Mouse (Mus musculus) lung, postnatal 25 days (tissue): ENCODE data around the gene Ntsr1.

Source experiments
- DNase-seq: peaks from one replicate; pipeline ENCODE4 v3.0.0; 2022; ENCODE audit warnings: low spot score

Ntsr1 gene

DNA sequence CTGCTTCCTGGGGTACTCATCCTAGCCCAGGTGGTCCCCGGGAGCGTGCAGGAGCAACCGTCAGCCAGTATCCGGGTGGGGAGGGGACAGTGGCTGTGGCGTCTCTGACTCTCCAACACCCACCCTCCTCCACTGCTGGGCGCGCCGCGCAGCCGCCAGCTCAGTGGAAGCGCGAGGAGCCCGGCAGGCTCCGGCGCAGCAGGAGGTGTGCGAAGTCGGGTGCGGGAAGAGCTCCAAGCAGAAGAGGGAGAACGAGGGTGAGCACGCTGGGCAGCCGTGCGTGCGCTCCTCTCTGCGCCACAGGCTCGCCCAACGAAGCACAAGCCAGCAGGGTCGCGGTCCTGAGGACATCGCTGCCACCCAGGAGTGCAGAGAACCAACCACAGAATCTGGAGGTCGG is at the start of gene Ntsr1:
Gene Ntsr1 (plus strand): TSS at position 236 of the 400 bp plus-strand sequence.
- no peak for DNase-seq

DNA sequence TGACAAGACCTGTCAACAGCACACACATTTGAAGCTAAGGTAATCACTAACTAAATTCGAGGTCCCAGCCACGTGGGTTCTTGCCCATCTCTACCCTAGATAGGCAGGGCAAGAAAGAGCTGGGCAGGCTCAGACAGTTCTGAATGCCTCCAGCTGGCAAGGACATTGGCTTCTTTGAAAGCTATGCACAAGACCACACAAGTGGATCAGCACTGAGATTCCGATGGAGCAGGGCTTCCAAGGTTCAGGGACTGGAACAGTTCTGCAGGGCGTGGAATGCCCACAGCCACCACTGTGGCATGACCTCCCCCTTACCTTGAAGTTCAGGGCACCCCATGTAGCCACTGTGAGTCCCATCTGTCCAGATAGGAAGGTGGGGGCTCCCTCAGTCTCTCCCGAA is 49.2 kb upstream of the Ntsr1 start:
- no peak for DNase-seq

DNA sequence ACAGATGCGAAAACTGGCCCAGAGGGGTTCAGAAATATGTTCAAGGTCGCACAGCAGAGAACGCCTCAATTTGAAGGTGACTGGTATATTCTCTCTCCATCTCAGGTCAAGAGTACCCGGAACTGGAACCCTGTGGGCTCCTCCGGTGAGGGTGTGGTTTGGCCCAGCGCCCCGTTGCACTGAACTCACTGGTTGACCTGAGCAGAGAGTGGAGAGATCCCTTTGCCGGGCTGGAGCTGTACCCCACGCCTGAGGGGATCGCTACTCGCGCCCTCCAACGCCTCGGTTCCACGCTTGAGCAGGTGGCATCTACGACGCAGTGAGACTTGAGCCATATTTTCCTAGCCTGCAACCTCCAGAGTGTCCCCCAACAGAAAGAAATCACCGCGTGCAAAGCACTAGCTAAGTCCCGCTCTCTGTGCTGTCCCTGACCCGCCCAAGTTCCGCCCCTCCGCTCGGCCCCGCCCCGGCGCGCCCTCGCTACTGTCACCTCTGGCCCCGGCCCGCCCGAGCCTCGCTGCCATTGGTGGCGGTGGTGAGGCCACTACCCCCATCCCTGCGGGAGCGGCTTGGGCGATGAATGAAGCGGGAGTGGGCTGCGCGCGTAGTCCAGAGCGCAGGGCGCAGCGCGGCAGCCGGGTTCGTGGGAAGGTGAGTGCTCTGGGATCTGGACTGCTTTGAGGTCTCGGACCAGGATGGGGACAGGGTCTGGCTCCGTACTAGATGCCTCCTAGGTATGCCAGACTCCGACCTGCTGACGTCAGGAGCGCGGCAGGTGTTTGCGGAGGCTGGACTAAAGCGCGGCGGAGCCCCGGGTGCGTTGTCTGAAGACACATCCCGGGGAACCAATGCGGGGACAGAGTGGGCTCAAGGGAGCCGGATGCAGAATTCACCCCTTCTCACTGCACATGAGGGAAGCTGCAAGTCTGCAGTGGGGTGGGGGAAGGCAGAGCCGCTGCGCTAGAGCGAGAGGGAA is 43.8 kb upstream of the Ntsr1 start, which contains the start of gene Slco4a1:
Gene Slco4a1 (plus strand): TSS at position 523 of the 976 bp plus-strand sequence.
- peak; percentile 91 for DNase-seq

DNA sequence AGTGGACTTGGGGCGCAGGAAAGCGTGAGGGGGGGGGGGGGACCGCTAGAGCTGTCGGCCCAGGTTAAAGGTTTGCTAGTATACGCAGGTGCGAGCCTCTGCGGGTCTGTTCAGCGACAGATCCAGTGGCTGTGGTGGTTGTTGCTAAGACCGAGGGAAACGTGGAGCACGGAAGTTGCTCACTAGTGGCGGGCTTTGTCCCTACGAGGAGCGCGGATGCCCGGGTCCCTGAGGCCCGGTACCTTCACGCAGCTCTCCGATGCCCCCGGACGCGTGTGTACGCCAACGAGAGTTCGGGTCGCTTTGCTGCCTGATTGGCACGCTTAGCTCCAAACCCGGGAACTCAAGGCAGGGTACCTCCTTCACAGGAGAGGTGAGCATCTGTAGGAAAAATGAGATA is 43.1 kb upstream of the Ntsr1 start:
- DNase-seq, result no peak

DNA sequence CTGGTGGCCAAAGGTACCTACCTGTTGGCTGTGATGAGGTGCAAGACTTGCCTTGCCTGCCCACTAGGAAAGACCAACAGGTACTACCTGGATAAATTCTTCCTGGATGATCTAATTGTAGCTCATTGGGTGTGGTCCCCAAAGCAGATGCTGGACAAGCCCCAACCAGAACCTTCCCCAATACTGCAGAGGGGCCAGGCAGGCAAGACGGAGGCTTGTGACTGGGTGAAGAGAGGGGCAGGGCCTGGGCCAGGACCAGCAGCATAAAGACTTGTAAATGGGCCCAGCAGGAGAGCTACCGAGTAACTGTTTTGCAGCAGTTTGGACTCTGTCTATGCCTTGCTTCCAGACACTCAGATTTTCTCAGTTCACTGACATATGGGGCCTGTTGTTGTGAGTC is 42.1 kb upstream of the Ntsr1 start:
- DNase-seq, result no peak

DNA sequence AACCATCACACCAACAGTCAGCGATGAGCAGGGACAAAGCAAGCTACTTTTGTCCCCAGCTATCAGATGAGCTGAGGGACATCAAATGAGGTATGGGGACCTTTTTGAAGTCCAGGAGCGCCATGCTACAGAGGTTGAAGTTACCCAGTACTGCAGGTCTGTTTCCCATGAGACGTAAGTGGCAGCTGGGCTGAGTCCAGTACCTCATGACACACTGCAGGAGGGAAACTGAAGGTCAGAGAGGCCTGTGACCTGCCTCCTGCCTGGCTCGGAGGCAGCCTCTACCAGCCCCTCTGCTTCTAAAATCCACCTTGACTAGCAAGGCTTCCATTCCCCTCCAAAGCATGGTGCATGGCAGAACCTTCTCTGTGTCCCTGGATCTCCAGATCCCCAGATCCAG is 40.3 kb upstream of the Ntsr1 start:
- no peak for DNase-seq

DNA sequence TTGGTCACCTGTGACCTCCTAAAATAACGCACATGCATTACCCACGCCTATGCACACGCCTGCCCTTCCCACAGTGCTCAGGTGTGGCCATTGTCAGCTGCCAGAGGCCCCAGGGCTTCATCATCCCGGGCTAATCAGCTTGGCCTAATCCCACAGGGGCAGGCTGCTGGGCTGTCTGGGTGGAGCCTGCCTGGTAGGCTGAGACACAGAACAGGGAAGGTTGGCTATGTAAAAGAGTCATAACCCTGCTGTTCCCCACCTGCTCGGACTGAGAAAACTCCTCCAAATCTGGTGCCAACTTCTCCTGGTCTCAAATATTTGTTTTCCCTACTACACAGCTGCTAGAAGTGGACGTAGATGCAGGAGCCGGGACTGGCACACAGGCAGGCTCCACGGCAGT is 39.0 kb upstream of the Ntsr1 start:
- peak; percentile 41 for DNase-seq

DNA sequence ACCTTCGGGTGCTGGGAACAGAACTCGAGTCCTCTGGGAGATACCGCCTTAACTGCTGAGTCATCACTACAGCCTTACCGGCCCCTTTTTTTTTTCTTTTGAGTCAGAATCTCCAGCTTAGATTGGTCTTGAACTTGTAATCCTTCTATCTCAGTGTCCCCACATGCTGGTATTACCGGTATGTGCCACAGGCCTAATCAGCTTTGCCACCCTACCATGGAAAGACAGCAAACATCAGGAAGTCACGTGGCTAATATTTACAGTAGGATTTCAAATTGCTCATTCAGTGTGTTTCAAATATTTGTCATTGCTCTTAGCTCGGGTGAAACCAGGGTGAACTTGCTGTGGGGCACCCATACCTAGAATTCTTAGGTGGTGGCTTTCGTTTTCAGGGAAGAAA is 37.2 kb upstream of the Ntsr1 start:
- DNase-seq, result peak; percentile 69

DNA sequence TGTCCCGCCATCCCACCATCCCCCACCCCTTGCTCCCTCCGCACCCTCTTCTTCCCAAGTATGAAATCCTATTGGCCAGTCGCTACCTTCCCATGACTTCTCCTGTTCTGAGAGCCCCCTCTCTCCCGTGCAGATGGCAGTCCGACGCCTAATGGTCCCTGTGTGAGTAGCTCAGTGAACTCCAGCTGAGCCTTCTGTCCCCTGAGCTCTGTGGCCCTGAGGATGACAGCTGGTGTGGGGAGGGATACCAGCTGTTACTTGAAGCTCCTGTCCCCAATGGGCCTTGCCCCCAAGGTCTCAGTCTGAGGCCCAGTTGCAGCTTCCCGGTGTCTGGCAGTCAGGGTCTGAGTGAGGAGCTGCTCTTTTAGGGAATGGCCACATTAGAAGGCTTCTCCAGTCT is 33.3 kb upstream of the Ntsr1 start:
- no peak for DNase-seq

DNA sequence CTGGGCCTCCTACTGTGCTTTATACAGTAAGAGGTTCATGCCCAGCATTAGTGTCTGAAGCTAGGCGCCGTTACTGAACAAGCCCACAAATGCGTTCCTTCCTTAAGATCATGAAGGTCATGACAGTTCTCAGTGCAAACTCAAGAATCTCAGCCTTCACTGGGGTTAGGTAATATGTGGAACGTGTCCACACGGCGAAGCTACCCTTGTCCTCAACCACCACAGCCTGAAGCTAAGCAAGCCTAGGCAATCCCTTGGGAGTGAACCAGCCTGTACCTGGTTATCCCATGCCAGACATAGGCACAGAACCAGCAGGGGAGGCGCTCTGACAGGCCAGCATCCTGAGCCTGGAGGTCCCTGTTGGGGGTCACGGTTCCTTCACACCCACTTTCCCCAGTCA is 30.9 kb upstream of the Ntsr1 start:
- no peak for DNase-seq

DNA sequence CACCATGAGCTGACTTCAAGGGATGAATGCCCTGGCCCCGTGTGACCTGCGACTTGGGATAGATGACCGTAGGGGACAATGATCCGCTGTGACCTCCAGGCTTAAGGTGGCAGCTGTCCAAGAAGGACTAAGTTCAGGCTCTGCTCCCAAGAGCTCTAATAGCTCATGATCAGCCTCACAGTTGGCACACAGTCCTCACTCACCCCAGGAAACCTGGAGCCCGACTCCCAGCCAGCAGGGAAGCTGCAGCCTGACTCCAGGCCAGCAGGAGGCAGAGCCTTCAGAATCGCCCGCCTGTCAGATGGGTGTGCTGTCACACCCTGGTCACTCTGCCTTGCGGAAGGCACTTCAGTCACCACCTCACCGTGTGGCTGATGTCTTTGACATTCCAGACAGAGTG is 30.0 kb upstream of the Ntsr1 start:
- no peak for DNase-seq

DNA sequence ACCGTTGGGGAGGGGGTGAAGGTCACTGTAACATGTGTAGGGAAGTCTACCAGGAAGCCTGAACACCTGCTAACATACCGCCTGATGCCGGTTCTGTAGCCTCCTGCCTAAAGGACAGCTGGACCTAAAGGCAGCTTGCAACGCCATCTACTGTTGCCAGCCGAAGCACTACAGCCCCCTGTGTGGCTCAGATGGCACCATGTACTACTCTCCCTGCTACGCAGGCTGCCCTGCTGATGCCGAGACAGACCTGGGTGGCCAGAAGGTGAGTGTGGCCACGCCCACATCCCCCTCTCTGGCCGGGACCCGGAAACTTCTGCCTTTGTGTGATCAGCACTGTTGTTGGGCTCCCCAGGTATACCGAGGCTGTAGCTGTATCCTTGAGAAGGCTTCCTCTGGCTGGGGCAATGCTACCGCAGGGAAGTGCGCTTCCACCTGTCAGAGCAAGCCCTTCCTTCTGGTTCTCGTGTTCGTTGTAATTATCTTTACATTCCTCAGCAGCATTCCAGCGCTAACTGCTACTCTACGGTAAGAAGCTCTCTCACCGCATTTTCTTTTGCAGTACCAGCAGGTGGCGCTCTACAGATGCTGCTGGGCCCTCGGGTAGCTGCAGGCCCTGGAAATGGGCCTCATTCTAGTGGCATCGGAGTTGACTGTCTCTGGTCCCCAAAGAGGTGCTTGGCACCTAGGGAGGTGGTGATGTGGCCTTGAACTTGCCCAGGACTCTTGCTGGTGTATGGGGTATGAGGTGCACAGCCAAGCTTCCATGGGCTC is 27.3 kb upstream of the Ntsr1 start:
- no peak for DNase-seq

DNA sequence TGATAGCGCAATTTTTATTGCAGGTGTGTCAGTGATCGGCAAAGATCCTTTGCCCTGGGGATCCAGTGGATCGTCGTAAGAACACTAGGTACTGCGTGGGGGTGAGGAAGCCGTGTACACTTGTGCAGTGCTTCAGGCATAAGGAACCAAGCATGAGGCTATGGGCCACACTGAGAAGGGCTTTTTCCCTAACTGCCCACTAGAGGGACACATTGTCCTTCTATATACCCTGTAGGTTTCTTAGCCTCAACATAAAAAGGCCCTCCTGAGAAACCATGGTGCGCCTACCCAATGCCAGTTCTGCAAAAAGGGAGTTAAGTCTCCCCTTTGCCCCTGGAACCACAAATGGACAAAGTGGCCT is 26.7 kb upstream of the Ntsr1 start:
- peak; percentile 52 for DNase-seq

DNA sequence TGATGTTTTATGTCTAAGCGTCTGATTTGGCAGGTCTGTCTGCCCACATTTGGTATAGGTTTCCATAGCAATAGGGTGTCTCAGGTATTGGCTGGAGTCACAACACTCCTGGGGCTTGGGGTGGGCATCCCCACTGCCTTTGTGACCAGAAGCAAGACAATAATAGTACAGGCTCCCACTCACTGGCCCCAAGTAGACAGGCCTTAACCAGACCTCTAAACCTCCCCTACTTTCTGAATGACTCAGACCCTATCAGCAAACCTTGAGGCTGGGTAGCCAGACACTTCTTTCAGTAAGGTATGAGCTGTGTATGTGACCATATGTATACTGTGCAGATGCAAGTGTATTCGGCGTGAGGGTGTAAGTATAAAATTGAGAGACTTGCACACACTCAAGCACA is 24.9 kb upstream of the Ntsr1 start:
- no peak for DNase-seq

DNA sequence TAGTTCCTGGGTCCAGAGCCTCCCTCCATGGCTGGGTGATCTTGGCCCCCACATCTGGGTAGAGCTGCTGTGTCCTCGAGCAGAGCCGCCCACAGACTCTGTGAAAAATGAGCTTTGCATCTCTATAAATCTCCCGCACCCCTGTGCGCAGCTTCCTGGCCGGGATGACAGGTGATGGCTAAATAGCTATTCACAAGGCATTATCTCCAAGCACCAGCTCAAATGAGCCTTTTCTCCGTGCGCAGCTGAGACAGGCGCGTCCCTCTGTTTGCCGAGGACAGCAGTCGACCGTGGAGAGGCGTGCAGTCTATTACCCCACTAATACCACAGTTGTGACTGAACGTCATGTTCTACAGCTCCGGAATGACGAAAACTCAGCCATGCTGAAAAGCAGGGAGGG is 17.5 kb upstream of the Ntsr1 start:
- no peak for DNase-seq

DNA sequence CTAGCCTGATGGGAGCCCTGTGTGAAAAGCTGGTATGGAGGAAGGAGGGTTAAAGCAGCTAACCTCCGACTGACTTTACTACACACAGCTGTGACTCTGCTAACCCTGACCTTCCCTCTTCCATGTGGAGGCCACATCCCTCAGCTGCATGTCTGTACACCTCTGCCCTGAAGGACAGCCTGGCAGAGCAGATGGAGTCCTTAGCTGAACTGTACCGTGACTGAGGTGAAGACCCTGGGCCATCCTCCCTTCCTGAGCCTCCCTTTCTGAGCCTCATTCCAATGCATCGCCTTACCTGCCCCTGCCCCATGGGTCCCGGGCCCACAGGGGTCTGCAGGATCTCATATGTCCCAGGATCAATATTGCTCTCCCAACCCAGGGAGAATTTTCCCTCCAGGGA is 14.9 kb upstream of the Ntsr1 start:
- no peak for DNase-seq

DNA sequence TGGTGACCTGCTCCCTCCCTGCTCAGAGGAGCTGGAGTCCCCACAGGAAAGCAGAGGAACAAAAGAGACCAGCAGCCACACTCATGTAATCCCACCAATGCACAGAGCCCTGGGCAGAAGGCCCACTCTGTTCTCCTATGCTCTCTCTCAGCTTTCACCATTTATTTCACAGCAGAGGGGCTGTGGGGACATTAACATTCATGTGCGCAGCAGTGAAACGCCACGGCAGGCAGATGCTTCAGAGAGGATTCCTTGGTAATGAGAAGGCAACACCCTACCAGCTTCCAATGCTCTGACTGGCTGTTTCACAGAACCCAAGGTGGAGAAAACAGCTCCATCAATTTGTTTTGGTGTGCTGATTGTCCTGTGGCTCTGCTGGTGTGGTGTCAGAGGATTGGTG is 14.5 kb upstream of the Ntsr1 start:
- no peak for DNase-seq

DNA sequence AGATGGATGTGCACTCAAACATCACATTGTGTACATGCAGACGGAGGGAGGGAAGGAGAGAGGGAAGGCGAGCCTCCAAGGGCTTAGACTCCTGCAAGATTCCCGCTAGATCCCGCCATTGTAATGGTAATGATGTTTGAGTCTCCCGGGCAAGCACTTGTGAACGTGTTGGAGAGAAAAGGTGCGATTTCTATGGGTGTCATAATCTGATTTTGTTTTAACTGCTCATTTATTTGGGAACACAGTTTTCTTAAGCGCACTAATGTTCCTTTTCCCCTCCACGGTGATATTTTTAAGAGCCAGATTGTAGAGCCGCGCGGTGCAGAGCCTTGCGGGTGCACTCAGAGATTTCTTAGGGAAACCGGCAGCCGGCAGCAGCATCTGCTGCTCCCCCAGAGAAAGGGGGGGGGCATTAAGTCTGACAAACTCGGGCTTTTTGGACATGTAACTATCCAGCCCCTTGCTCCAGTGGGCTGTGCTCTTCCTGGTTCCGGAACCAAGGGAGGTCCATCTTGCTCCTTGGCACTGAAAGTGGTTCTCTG is 11.5 kb upstream of the Ntsr1 start:
- no peak for DNase-seq

DNA sequence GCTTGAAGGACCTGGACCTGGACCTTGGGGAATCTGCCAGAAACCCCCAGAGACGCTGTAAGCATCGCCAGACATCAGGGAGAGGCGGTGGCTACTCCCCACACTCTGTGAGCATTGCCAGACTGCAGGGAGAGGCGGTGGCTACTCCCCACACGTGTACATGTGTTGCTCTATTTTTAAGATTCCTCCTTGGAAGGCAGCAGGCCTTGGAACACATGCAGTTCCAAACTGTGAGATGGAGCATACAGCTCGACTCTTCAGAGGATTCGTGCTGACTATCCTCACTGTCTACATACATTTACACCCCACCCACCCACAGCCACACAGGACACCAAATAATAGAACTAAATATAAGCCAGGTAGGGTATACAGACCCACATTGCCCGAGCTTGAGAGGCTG is 3.9 kb upstream of the Ntsr1 start:
- no peak for DNase-seq

DNA sequence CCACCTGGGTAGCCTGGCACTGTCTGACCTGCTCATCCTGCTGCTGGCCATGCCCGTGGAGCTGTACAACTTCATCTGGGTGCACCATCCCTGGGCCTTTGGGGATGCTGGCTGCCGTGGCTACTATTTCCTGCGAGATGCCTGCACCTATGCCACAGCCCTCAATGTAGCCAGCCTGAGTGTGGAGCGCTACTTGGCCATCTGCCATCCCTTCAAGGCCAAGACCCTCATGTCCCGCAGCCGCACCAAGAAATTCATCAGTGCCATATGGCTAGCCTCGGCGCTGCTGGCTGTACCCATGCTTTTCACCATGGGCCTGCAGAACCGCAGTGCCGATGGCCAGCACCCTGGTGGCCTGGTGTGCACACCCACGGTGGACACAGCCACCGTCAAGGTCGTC is 950 bp downstream of the Ntsr1 start:
- no peak for DNase-seq

DNA sequence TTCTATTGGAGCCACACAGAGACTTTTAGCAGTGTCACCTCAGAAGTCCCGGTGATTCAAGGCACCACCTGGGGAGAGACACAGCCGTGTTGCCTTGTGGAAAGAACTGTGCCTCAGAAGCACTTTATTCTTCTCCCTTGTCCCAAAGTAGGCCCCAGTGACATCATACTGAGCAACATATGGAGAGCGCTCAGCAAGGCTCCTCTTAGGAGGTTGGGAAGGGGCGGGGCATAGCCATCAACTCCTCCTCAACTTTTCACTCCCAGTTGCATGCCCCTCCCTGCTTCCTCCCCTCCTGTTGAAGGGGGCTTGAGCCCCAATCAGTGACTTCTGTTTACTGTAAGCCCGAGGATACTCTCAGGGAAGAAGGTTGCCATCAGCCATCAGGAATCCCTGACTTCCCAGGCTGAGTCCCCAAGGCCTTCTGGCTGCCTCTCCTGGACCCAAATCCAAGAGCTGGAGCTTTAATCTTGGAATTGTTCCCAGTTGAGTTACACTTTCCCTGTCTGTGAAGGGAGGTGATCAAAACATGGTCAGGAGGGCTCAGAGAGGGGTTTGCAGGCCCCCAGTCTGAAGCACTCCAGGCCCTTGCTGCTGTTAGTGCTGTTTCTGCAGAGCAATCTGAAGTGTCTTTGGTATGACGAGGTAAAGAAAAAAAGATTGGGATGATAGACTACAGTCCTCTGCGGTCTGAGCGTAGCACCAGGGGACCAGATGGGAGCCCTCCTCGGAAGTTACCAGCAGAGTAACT is 1.6 kb downstream of the Ntsr1 start:
- no peak for DNase-seq

DNA sequence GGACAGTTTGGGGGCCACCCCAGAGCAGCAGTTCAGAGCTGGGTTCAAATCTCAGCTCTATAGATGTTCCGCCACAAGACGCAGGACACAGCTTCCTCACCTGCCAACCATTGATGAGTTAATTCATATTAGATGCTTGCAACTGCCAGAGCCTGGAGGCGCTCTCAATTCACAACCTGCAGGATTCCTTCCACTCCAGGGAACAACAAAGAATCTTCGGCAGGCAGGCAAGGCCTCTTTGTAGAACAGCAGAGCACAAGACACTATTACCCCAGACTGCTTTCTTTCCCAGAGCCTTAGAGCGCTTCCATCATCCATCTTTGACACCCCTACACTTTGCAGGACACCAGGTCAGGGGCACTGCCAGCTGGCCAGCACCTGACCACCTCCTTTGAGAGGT is 6.5 kb downstream of the Ntsr1 start:
- no peak for DNase-seq
